Mouse (Mus musculus): Measurements from ENCODE around the gene Reln. TPM values are rescaled to one million over a fixed set of nuclear protein-coding genes. Genes with fewer than 3 reads are reported as not detected.

Reln gene
- polyA plus RNA-seq, 1 experiment from 2014 or later: 2.1 TPM

- WGBS: 81% methylated on average over 8 of the region's 8 CpGs
- Histone ChIP-seq H3K9me3 (no peaks in the 10 kb centered on the region), H3K27me3 (replicated peaks; ENCODE audit: low read depth, poor library complexity, severe bottlenecking) (no peaks in the 10 kb centered on the region), H3K27ac (replicated peaks) (no peak overlapping the region), H3K4me3 (no peak overlapping the region), H3K36me3 (replicated peaks) (no peaks in the 10 kb centered on the region), H3K4me1 (no peaks in the 10 kb centered on the region)
- DNase-seq (ENCODE audit: low spot score): no peak
Measured at GRCm38 (mm10) chr5:22195352-22195941, 149.1 kb downstream of the Reln start.

GRCm38 (mm10) chr5:22191784-22192183 is 152.7 kb downstream of the Reln start:
- no peak overlapping the region for H3K27ac ChIP-seq (replicated peaks)
- DNase-seq (ENCODE audit: low spot score): no peak
- H3K4me3 ChIP-seq: no peak overlapping the region
- no peaks in the 10 kb centered on the region for H3K9me3 ChIP-seq
- 86% methylated on average over 7 of the region's 7 CpGs for WGBS
- no peaks in the 10 kb centered on the region for H3K4me1 ChIP-seq
- H3K36me3 ChIP-seq (replicated peaks): no peaks in the 10 kb centered on the region
- H3K27me3 ChIP-seq (replicated peaks; ENCODE audit: low read depth, poor library complexity, severe bottlenecking): no peaks in the 10 kb centered on the region

GRCm38 (mm10) chr5:22190333-22190732 is 154.2 kb downstream of the Reln start:
- 86% methylated on average over 3 of the region's 3 CpGs for WGBS
- Histone ChIP-seq H3K36me3 (replicated peaks) (no peaks in the 10 kb centered on the region), H3K9me3 (no peaks in the 10 kb centered on the region), H3K27ac (replicated peaks) (no peak overlapping the region), H3K27me3 (replicated peaks; ENCODE audit: low read depth, poor library complexity, severe bottlenecking) (no peaks in the 10 kb centered on the region), H3K4me1 (no peaks in the 10 kb centered on the region), H3K4me3 (no peak overlapping the region)
- DNase-seq (ENCODE audit: low spot score): no peak

- H3K36me3 ChIP-seq (replicated peaks): no peaks in the 10 kb centered on the region
- H3K4me3 ChIP-seq: no peak overlapping the region
- no peaks in the 10 kb centered on the region for H3K27me3 ChIP-seq (replicated peaks; ENCODE audit: low read depth, poor library complexity, severe bottlenecking)
- 67% methylated on average over 3 of the region's 3 CpGs for WGBS
- no peaks in the 10 kb centered on the region for H3K4me1 ChIP-seq
- no peak overlapping the region for H3K27ac ChIP-seq (replicated peaks)
- H3K9me3 ChIP-seq: no peaks in the 10 kb centered on the region
- no peak for DNase-seq (ENCODE audit: low spot score)
Measured at GRCm38 (mm10) chr5:22187599-22187998, 156.9 kb downstream of the Reln start.

GRCm38 (mm10) chr5:22176480-22176879 is 168.0 kb downstream of the Reln start:
- Histone ChIP-seq H3K36me3 (replicated peaks) (no peaks in the 10 kb centered on the region), H3K4me3 (no peak overlapping the region), H3K27ac (replicated peaks) (no peak overlapping the region), H3K9me3 (no peaks in the 10 kb centered on the region), H3K4me1 (peaks cover 4% of the 10 kb centered on the region; the same call in 1 of the 2 replicates), H3K27me3 (replicated peaks; ENCODE audit: low read depth, poor library complexity, severe bottlenecking) (no peaks in the 10 kb centered on the region)
- DNase-seq (ENCODE audit: low spot score): no peak
- 91% methylated on average over 5 of the region's 5 CpGs for WGBS

- no peaks in the 10 kb centered on the region for H3K36me3 ChIP-seq (replicated peaks)
- no peak overlapping the region for H3K4me3 ChIP-seq
- DNase-seq (ENCODE audit: low spot score): no peak
- 89% methylated on average over 5 of the region's 5 CpGs for WGBS
- H3K27ac ChIP-seq (replicated peaks): no peak overlapping the region
- no peaks in the 10 kb centered on the region for H3K27me3 ChIP-seq (replicated peaks; ENCODE audit: low read depth, poor library complexity, severe bottlenecking)
- H3K9me3 ChIP-seq: no peaks in the 10 kb centered on the region
- peaks cover 4% of the 10 kb centered on the region; the same call in 1 of the 2 replicates for H3K4me1 ChIP-seq
Measured at GRCm38 (mm10) chr5:22171336-22171735, 173.2 kb downstream of the Reln start.

- H3K4me3 ChIP-seq: no peak overlapping the region
- H3K36me3 ChIP-seq (replicated peaks): no peaks in the 10 kb centered on the region
- H3K27ac ChIP-seq (replicated peaks): peak overlapping the region; percentile 63
- DNase-seq (ENCODE audit: low spot score): peak; percentile 38
- H3K4me1 ChIP-seq: peaks cover 6% of the 10 kb centered on the region
- no peaks in the 10 kb centered on the region for H3K27me3 ChIP-seq (replicated peaks; ENCODE audit: low read depth, poor library complexity, severe bottlenecking)
- 64% methylated on average over 10 of the region's 10 CpGs for WGBS
- no peaks in the 10 kb centered on the region for H3K9me3 ChIP-seq
Measured at GRCm38 (mm10) chr5:22164060-22164934, 180.2 kb downstream of the Reln start.

GRCm38 (mm10) chr5:22160935-22161334 is 183.6 kb downstream of the Reln start:
- Histone ChIP-seq H3K4me1 (peaks cover 6% of the 10 kb centered on the region), H3K9me3 (no peaks in the 10 kb centered on the region), H3K4me3 (no peak overlapping the region), H3K36me3 (replicated peaks) (no peaks in the 10 kb centered on the region), H3K27ac (replicated peaks) (no peak overlapping the region), H3K27me3 (replicated peaks; ENCODE audit: low read depth, poor library complexity, severe bottlenecking) (no peaks in the 10 kb centered on the region)
- no peak for DNase-seq (ENCODE audit: low spot score)
- WGBS: 44% methylated on average over 2 of the region's 2 CpGs

GRCm38 (mm10) chr5:22158754-22159153 is 185.7 kb downstream of the Reln start:
- H3K36me3 ChIP-seq (replicated peaks): no peaks in the 10 kb centered on the region
- 89% methylated on average over 11 of the region's 11 CpGs for WGBS
- DNase-seq (ENCODE audit: low spot score): no peak

GRCm38 (mm10) chr5:22153601-22154000 is 190.9 kb downstream of the Reln start:
- Histone ChIP-seq H3K9me3 (no peaks in the 10 kb centered on the region), H3K4me3 (no peak overlapping the region), H3K36me3 (replicated peaks) (no peaks in the 10 kb centered on the region), H3K27ac (replicated peaks) (no peak overlapping the region), H3K4me1 (peaks cover 3% of the 10 kb centered on the region; the same call in 1 of the 2 replicates), H3K27me3 (replicated peaks; ENCODE audit: low read depth, poor library complexity, severe bottlenecking) (no peaks in the 10 kb centered on the region)
- DNase-seq (ENCODE audit: low spot score): no peak
- 52% methylated on average over 6 of the region's 6 CpGs for WGBS

More at GRCm38 (mm10) chr5:22158754-22159153, 185.7 kb downstream of the Reln start:
- no peaks in the 10 kb centered on the region for H3K4me1 ChIP-seq
- no peaks in the 10 kb centered on the region for H3K9me3 ChIP-seq
- no peak overlapping the region for H3K4me3 ChIP-seq
- no peak overlapping the region for H3K27ac ChIP-seq (replicated peaks)
- H3K27me3 ChIP-seq (replicated peaks; ENCODE audit: low read depth, poor library complexity, severe bottlenecking): no peaks in the 10 kb centered on the region

- H3K9me3 ChIP-seq: 0 out of 2 replicates have a peak, but pooled peaks cover 2% of the 10 kb centered on the region
- no peaks in the 10 kb centered on the region for H3K4me1 ChIP-seq
- H3K4me3 ChIP-seq: no peak overlapping the region
- no peaks in the 10 kb centered on the region for H3K27me3 ChIP-seq (replicated peaks; ENCODE audit: low read depth, poor library complexity, severe bottlenecking)
- 76% methylated on average over 4 of the region's 4 CpGs for WGBS
- no peak overlapping the region for H3K27ac ChIP-seq (replicated peaks)
- DNase-seq (ENCODE audit: low spot score): no peak
- no peaks in the 10 kb centered on the region for H3K36me3 ChIP-seq (replicated peaks)
Measured at GRCm38 (mm10) chr5:22141821-22142220, 202.7 kb downstream of the Reln start.

GRCm38 (mm10) chr5:22139015-22139414 is 205.5 kb downstream of the Reln start:
- H3K27ac ChIP-seq (replicated peaks): no peak overlapping the region
- H3K9me3 ChIP-seq: 0 out of 2 replicates have a peak, but pooled peaks cover 2% of the 10 kb centered on the region
- 78% methylated on average over 2 of the region's 2 CpGs for WGBS

GRCm38 (mm10) chr5:22134402-22134801 is 210.1 kb downstream of the Reln start:
- H3K4me1 ChIP-seq: peaks cover 11% of the 10 kb centered on the region; the same call in 1 of the 2 replicates

More at GRCm38 (mm10) chr5:22139015-22139414, 205.5 kb downstream of the Reln start:
- Histone ChIP-seq H3K36me3 (replicated peaks) (no peaks in the 10 kb centered on the region), H3K4me1 (0 out of 2 replicates have a peak, but pooled peaks cover 4% of the 10 kb centered on the region), H3K4me3 (no peak overlapping the region), H3K27me3 (replicated peaks; ENCODE audit: low read depth, poor library complexity, severe bottlenecking) (no peaks in the 10 kb centered on the region)
- no peak for DNase-seq (ENCODE audit: low spot score)

More at GRCm38 (mm10) chr5:22134402-22134801, 210.1 kb downstream of the Reln start:
- WGBS: 79% methylated on average over 9 of the region's 9 CpGs
- DNase-seq (ENCODE audit: low spot score): no peak
- 0 out of 2 replicates have a peak, but pooled peaks cover 2% of the 10 kb centered on the region for H3K9me3 ChIP-seq
- H3K4me3 ChIP-seq: no peak overlapping the region
- no peaks in the 10 kb centered on the region for H3K36me3 ChIP-seq (replicated peaks)
- H3K27ac ChIP-seq (replicated peaks): no peak overlapping the region
- H3K27me3 ChIP-seq (replicated peaks; ENCODE audit: low read depth, poor library complexity, severe bottlenecking): no peaks in the 10 kb centered on the region

Data from embryonic facial prominence, embryonic 10.5 days (tissue).